Mouse (Mus musculus) intestine, embryonic 16.5 days (tissue): ENCODE data around the gene Trim46. TPM values are rescaled to one million over a fixed set of nuclear protein-coding genes. Genes with fewer than 3 reads are reported as not detected.

Experiments used
- ATAC-seq: fragments of 200-750 bp; cut with Nextera tagmentation; 2 replicates; pipeline ENCODE4 v1.8.0; 2017; ENCODE audit warnings: moderate TSS enrichment, moderate library complexity
- H3K27ac ChIP-seq: fragments of 300-500 bp; sonication (generic); 2 replicates; pipeline ENCODE4 v1.5.1; 2014; ENCODE audit warnings: mild to moderate bottlenecking, low read length
- H3K27me3 ChIP-seq: fragments of 300-500 bp; sonication (generic); replicated peaks from 2 replicates; pipeline ENCODE4 v1.6.1; 2014; ENCODE audit warnings: low read length, control low read depth, mixed read lengths; ENCODE audit not compliant: control insufficient read depth, insufficient read depth
- H3K36me3 ChIP-seq: fragments of 300-500 bp; sonication (generic); 2 replicates; pipeline ENCODE4 v1.6.1; 2014; ENCODE audit warnings: low read length, control low read depth; ENCODE audit not compliant: control insufficient read depth, insufficient read depth
- H3K4me1 ChIP-seq: fragments of 300-500 bp; sonication (generic); 2 replicates; pipeline ENCODE4 v1.6.1; 2014; ENCODE audit warnings: low read length, control low read depth, mixed read lengths; ENCODE audit not compliant: control insufficient read depth, insufficient read depth
- H3K4me2 ChIP-seq: fragments of 300-500 bp; sonication (generic); 2 replicates; pipeline ENCODE4 v1.6.1; 2014; ENCODE audit warnings: low read depth, low read length, control low read depth
- H3K4me3 ChIP-seq: fragments of 300-500 bp; sonication (generic); 2 replicates; pipeline ENCODE4 v1.5.1; 2014; ENCODE audit warnings: mild to moderate bottlenecking, low read length
- H3K9ac ChIP-seq: fragments of 300-500 bp; sonication (generic); 2 replicates; pipeline ENCODE4 v1.6.1; 2014; ENCODE audit warnings: low read depth, low read length
- H3K9me3 ChIP-seq: fragments of 300-500 bp; sonication (generic); 2 replicates; pipeline ENCODE4 v1.6.1; 2016; ENCODE audit warnings: low read length, control low read depth; ENCODE audit not compliant: control insufficient read depth
- WGBS: fragments of 180-500 bp; shearing (Covaris S2); extraction: QIAGEN DNeasy Blood & Tissue Kit; methylation state at CpG from one replicate; pipeline ENCODE4 v1.1.7; 2014; 5-methylcytosine and 5-hydroxymethylcytosine counted together
- polyA plus RNA-seq: library from polyadenylated mRNA; unstranded; fragments of >200 nt; fragmentation: Nextera tagmentation; extraction: Ambion mirVana; gene quantifications from 2 replicates; pipeline ENCODE4 v1.2.1, GENCODE M21; 2015

Gene Trim46
- polyA plus RNA-seq, 1 experiment from 2014 or later: 3.9 TPM

- Histone ChIP-seq H3K9ac (peak overlapping the region; percentile 87), H3K4me1 (peaks cover 35% of the 10 kb centered on the region), H3K4me3 (peak overlapping the region; percentile 75), H3K4me2 (peak overlapping the region; percentile 82), H3K27ac (peak overlapping the region; percentile 98), H3K27me3 (no peaks in the 10 kb centered on the region), H3K36me3 (no peaks in the 10 kb centered on the region; the same call in 1 of the 2 replicates), H3K9me3 (no peaks in the 10 kb centered on the region)
- WGBS: 25% methylated on average over 14 of the region's 14 CpGs
- ATAC-seq: no peak
Measured at GRCm38 (mm10) chr3:89277281-89278021, 31.3 kb upstream of the Trim46 start.

DNA sequence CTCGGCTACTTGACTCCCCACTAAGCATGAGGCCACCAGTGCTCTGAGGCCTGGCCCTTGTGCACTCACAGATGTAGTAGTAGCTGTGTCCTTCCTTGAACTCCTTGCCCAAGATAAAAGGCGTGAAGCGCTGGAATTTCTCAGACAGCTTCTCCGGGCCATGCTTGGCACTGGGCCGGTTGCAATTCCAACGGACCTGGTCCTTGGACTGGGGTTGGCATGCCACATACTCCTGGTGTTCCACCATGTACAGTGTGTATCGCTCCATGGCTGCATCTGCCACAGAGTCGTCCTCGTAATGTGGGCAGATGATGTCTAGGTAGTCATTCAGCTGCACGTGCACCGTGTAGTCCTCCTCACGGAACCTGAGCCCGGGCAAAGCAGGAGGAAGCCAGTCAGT, 30.0 kb upstream of the Trim46 start:
- Histone ChIP-seq H3K27me3 (no peaks in the 10 kb centered on the region), H3K36me3 (no peaks in the 10 kb centered on the region; the same call in 1 of the 2 replicates), H3K4me1 (peaks cover 25% of the 10 kb centered on the region), H3K9me3 (no peaks in the 10 kb centered on the region), H3K4me3 (0 out of 2 replicates have a peak overlapping the region, but pooled peaks have one; percentile 75), H3K9ac (no peak overlapping the region), H3K4me2 (no peak overlapping the region), H3K27ac (no peak overlapping the region)
- ATAC-seq: no peak
- WGBS: 90% methylated on average over 13 of the region's 13 CpGs

- no peaks in the 10 kb centered on the region for H3K27me3 ChIP-seq
- no peak overlapping the region for H3K4me2 ChIP-seq
- H3K27ac ChIP-seq: no peak overlapping the region
- H3K4me3 ChIP-seq: no peak overlapping the region
- no peaks in the 10 kb centered on the region; the same call in 1 of the 2 replicates for H3K36me3 ChIP-seq
- H3K9me3 ChIP-seq: no peaks in the 10 kb centered on the region
- 65% methylated on average over 6 of the region's 6 CpGs for WGBS
- no peak overlapping the region for H3K9ac ChIP-seq
- H3K4me1 ChIP-seq: peaks cover 30% of the 10 kb centered on the region
- no peak for ATAC-seq
Measured at GRCm38 (mm10) chr3:89271760-89272159, 25.7 kb upstream of the Trim46 start.

GRCm38 (mm10) chr3:89270891-89271290, 24.8 kb upstream of the Trim46 start:
- peak overlapping the region; percentile 75 for H3K27ac ChIP-seq
- H3K27me3 ChIP-seq: no peaks in the 10 kb centered on the region
- 67% methylated on average over 6 of the region's 6 CpGs for WGBS
- H3K4me1 ChIP-seq: peaks cover 26% of the 10 kb centered on the region
- H3K36me3 ChIP-seq: no peaks in the 10 kb centered on the region; the same call in 1 of the 2 replicates
- H3K4me3 ChIP-seq: peak overlapping the region; percentile 62
- H3K9ac ChIP-seq: peak overlapping the region; percentile 84
- no peak for ATAC-seq
- H3K4me2 ChIP-seq: peak overlapping the region; percentile 79
- no peaks in the 10 kb centered on the region for H3K9me3 ChIP-seq

DNA sequence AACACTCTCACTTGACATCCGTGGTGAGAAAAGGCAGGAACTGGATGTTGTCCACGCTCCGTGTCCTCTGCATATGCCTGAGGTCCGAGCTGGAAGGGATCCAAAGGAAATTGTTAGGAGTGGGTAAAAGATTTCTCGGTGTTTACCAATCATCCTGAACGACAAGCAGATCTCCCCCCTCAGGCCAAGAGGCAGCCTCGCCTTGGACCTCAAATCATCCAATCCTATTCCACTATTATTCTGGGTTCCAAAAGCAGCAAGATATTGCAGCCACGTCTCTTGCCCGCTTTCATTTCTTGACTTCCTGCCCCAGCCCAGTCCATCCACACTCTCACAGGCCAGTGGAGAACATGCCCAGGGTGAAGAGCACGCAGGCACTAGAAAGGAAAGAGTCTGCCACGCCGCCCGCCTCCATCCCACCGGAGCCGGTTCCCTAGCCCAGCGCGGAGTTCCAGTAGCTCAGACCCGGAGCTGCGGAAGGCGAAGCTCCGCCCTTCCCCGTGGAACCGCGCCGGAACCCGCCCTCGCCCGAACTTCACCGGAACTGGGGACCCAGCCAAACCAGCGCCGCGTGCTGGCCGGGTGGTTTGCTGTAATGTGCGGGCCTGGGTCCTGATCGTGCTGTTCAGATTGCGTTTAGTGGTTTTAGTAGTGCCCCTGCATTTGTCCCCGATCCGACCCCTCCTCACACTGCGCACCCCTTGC, 24.1 kb upstream of the Trim46 start, which contains the start of gene Slc50a1:
Gene Slc50a1, minus strand, starts transcription at position 520 of the 705 bp plus-strand sequence.
- peak; percentile 64 for ATAC-seq
- WGBS: 1% methylated on average over 39 of the region's 39 CpGs
- H3K9ac ChIP-seq: peak within 1 kb of the TSS; percentile 84
- peak within 1 kb of the TSS; percentile 62 for H3K4me3 ChIP-seq
- peaks cover 26% of the 10 kb centered on the region for H3K4me1 ChIP-seq
- no peaks in the 10 kb centered on the region for H3K27me3 ChIP-seq
- H3K36me3 ChIP-seq: no peaks in the 10 kb centered on the region; the same call in 1 of the 2 replicates
- peak within 1 kb of the TSS; percentile 75 for H3K27ac ChIP-seq
- H3K4me2 ChIP-seq: peak within 1 kb of the TSS; percentile 79
- no peaks in the 10 kb centered on the region for H3K9me3 ChIP-seq

DNA sequence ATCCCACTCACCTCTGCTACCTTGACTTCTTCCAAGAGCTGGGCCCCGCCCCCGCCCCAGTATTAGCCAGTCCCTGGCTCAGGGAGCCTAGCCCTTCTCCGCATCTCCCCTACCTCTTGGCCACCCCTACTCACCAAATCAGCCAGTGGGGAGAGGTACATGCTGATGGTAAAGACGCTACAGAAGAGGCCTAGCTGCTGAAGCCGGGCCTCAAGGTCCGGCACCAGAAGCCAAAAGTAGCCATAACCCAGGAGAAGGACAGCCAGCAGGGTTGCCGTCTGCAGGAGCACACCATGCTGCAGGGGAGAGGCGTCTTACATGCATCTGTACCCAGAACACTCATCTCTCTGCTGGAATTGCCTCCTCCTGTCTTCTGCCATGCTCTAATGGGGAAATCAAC, 22.8 kb upstream of the Trim46 start:
- WGBS: 71% methylated on average over 8 of the region's 8 CpGs
- ATAC-seq: no peak
- no peak overlapping the region for H3K27ac ChIP-seq
- no peaks in the 10 kb centered on the region for H3K9me3 ChIP-seq
- peaks cover 26% of the 10 kb centered on the region for H3K4me1 ChIP-seq
- H3K36me3 ChIP-seq: no peaks in the 10 kb centered on the region; the same call in 1 of the 2 replicates
- H3K9ac ChIP-seq: peak overlapping the region; percentile 11; the same call in 1 of the 2 replicates
- H3K27me3 ChIP-seq: no peaks in the 10 kb centered on the region
- no peak overlapping the region for H3K4me2 ChIP-seq
- H3K4me3 ChIP-seq: no peak overlapping the region

DNA sequence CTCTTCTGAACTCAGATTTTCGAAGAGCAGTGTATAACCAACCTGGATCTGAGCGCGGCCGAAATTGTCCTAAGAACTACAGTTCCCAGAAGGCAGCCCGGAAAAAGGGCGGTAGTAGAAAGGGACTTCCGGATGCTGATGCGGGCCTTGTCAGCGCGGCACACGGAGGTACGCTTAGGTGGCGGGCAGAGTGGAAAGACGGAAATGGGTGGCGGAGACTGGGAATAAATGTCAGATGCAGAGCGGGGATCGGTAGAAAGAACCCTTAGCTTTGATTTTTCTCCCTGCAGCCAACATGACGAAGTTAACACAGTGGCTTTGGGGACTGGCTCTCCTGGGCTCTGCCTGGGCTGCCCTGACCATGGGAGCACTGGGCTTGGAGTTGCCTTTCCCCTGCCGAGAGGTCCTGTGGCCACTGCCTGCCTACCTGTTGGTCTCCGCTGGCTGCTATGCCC, 20.4 kb upstream of the Trim46 start:
- H3K4me3 ChIP-seq: peak overlapping the region; percentile 82
- peak; percentile 86 for ATAC-seq
- no peaks in the 10 kb centered on the region for H3K9me3 ChIP-seq
- WGBS: under 1% methylated on average over 20 of the region's 20 CpGs
- H3K27ac ChIP-seq: peak overlapping the region; percentile 79
- H3K36me3 ChIP-seq: no peaks in the 10 kb centered on the region
- peak overlapping the region; percentile 99 for H3K9ac ChIP-seq
- H3K27me3 ChIP-seq: no peaks in the 10 kb centered on the region
- H3K4me1 ChIP-seq: peaks cover 26% of the 10 kb centered on the region
- H3K4me2 ChIP-seq: peak overlapping the region; percentile 87

- no peak overlapping the region for H3K27ac ChIP-seq
- 65% methylated on average over 10 of the region's 10 CpGs for WGBS
Measured at GRCm38 (mm10) chr3:89262417-89262816, 16.3 kb upstream of the Trim46 start.

DNA sequence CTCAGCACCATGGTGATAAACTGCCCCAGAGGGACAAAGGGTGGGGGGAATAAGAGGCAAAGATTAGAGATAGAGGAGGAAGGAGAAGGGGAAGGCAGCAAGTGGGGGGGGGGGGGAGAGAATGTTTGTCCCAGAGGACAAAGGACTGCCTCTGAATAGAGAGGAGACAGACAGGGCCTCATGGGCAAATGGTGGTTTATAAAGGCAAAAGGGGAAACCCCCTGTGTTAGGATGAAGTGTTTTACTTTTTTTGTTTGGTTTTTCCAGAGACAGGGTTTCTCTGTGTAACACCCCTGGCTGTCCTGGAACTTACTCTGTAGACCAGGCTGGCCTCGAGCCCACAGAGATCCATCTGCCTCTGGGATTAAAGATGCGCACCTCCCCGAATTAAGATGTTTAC, 14.1 kb upstream of the Trim46 start:
- Histone ChIP-seq H3K36me3 (no peaks in the 10 kb centered on the region), H3K4me3 (no peak overlapping the region), H3K27ac (no peak overlapping the region), H3K9me3 (no peaks in the 10 kb centered on the region), H3K4me2 (no peak overlapping the region), H3K27me3 (no peaks in the 10 kb centered on the region), H3K4me1 (no peaks in the 10 kb centered on the region), H3K9ac (no peak overlapping the region)
- no peak for ATAC-seq
- WGBS: 65% methylated on average over 3 of the region's 3 CpGs

More at GRCm38 (mm10) chr3:89262417-89262816, 16.3 kb upstream of the Trim46 start:
- no peak for ATAC-seq
- Histone ChIP-seq H3K9me3 (no peaks in the 10 kb centered on the region), H3K27me3 (no peaks in the 10 kb centered on the region), H3K4me1 (peaks cover 4% of the 10 kb centered on the region; the same call in 1 of the 2 replicates), H3K9ac (no peak overlapping the region), H3K36me3 (no peaks in the 10 kb centered on the region), H3K4me3 (no peak overlapping the region), H3K4me2 (no peak overlapping the region)
